Mouse (Mus musculus): ENCODE results near the gene Slc11a2.

Gene Slc11a2

GRCm38 (mm10) chr15:100424396-100425122 lies at the start of gene Slc11a2:
TSS of gene Slc11a2 (minus strand) at chr15:100425072.
- DNase-seq (ENCODE audit: low spot score): no peak

DNA sequence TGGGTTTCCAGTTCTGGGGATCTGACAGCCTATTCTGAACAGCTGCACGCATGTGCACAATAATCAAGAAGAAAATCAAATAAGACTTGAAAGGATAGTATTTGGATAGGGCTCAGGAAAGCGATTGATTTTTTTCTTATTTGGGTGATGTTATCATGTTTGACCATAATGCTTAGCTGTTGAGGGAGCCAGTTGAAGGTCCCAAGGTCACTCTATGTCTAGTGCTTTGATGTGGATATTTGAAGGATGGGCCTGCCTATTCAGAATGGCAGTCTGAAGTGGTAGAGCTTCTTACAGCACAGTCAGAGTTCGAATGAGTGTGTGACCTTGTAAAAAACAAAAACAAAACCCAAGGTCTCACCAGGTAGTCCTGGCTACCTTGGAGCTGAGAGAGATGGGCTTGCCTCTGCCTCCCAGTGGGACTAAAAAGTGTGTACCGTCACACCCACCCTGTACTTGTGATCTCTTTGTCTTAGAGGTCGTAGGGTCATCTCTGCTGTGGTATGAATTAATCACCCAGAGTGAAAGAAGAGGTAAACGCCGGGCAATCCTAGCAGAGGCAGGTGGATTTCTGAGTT lies 49.1 kb upstream of the Slc11a2 start:
- DNase-seq (ENCODE audit: low spot score): no peak

- no peak for DNase-seq (ENCODE audit: low spot score)
Measured at GRCm38 (mm10) chr15:100470037-100470436, 45.2 kb upstream of the Slc11a2 start.

DNA sequence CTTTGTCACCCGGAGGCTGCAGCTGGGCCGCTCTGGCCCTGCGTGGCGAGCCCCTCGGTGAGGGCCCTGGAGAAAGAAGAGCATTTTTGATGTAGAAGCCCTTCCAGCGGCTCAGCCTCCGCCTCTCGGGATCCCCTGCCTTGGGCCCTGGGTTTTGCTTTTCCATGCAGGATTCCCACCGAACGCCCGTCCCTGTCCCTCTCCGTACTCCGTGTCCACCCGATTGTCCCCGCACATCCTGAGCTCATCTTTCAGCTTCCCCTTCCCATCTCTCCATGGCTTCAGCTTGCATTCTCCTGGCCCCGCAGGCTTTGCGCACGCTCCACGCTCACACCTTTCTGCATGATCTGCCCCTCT lies 44.3 kb upstream of the Slc11a2 start:
- no peak for DNase-seq (ENCODE audit: low spot score)

DNA sequence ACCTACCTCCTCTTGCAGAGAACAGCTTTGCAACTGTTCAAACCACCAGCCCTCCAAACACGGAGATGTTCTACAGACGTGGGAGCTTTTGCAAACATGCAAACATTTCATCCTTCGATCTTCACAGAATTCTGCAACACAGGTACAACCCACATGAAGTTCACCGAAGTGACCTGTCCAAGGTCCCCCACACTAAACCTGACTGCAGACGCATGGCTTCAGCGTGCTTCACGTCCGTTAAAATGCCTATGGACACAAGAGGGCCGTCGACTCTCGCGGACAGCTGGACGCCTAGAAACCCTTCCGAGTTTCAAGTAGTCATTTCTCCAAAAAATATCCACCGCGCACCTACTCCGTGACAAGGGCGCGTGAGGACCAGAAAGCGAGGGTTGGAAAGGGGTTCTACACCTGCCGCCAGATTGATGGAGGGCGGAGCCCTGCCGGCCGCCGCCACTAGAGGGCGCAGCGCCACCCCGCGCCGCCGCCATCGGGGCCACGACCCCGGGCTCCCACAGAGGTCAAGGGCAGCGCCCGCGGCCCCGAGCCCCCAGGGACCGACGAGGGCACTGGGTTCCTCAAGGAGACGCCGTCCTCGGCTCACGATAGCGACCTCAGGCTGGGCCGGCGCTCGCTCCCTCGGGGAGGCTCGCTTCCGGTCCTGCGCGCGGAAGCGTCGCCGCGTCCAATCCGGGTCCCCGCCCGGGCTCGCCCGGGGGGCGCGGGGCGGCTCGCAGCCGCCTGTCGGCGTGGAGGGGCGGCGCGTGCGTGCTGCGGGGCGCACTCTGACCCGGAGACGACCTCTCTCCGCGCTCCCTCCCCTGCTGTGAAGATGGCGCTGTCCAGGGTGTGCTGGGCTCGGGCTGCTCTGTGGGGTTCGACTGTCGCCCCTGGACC lies 43.7 kb upstream of the Slc11a2 start, which contains the start of gene Letmd1:
Gene Letmd1 (plus strand): TSS at position 729 of the 894 bp plus-strand sequence.
- DNase-seq (ENCODE audit: low spot score): peak; percentile 65

- DNase-seq (ENCODE audit: low spot score): no peak
Measured at GRCm38 (mm10) chr15:100467738-100468137, 42.9 kb upstream of the Slc11a2 start.

DNA sequence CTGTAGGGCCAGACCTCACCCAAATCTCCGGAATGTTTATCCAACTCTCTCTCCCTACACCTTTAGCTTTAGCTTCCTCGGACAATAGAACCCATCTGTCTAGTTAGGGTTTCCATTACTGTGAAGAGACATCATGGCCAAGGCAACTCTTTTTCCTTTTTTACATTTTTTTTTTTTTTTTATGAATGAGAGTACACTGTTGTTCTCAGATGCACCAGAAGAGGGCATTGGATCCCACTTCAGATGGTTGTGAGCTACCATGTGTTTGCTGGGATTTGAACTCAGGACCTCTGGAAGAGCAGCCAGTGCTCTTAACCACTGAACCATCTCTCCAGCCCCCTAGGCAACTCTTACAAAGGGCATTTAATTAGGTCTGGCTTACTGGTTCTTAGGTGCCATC lies 40.6 kb upstream of the Slc11a2 start:
- no peak for DNase-seq (ENCODE audit: low spot score)

DNA sequence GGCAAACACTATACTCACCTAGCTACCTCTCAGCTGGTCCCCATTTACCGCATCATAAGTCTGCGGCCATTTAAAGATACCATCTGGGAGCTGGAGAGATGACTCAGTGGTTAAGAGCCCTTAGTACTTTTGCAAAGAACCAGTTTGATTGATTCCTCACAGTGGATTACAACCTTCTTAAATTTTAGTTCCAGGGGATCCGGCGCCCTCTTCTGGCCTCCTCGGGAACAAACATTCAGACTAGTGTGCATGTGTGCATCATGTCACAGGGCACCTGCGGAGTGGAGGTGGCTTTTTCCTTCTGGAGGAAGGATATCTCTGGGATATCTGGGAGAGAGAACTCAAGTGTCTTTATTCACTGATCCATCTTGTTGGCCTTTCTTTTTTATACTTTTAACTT lies 38.8 kb upstream of the Slc11a2 start:
- no peak for DNase-seq (ENCODE audit: low spot score)

- DNase-seq (ENCODE audit: low spot score): no peak
Measured at GRCm38 (mm10) chr15:100462086-100462485, 37.2 kb upstream of the Slc11a2 start.

DNA sequence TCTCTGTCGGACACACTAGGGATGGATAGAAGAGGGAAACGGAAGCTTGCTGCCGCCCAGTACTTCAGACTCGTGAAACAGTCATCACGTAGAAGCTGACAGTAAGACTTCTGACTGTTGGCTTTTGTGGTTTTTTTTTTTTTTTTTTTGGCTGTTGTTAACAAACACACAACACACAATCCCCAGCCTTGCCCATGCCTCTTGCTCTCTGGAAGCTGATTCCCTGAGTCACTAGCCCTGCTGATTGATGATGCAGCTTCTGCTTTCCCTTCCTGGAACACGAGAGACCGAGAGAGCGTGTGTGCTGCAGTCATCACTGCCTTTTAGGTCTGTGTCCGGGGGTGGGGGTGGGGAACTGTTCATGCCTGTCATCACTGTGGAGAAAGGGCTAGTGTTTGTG lies 36.8 kb upstream of the Slc11a2 start:
- no peak for DNase-seq (ENCODE audit: low spot score)

- no peak for DNase-seq (ENCODE audit: low spot score)
Measured at GRCm38 (mm10) chr15:100460942-100461341, 36.1 kb upstream of the Slc11a2 start.

GRCm38 (mm10) chr15:100458055-100458454 lies 33.2 kb upstream of the Slc11a2 start:
- no peak for DNase-seq (ENCODE audit: low spot score)

DNA sequence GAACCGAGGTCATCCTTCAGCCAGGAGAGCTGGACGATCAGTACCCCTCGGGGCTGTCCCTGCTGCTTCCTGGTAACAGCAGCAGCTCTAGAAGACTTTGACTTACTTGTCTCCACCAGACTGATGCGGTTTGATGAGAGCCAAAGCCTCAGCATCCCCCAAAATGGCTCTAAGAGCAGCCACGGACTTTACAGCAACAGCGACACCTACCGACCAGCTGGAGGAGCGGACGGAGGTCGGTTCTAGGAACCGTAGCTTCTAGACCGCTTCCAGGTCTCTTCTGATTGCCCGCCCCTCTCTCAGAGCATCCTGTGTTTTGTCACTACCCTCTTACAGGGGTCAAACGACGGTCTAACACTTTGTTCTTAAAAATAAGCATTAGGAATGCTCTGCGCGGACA lies 32.5 kb upstream of the Slc11a2 start:
- DNase-seq (ENCODE audit: low spot score): peak; percentile 42

DNA sequence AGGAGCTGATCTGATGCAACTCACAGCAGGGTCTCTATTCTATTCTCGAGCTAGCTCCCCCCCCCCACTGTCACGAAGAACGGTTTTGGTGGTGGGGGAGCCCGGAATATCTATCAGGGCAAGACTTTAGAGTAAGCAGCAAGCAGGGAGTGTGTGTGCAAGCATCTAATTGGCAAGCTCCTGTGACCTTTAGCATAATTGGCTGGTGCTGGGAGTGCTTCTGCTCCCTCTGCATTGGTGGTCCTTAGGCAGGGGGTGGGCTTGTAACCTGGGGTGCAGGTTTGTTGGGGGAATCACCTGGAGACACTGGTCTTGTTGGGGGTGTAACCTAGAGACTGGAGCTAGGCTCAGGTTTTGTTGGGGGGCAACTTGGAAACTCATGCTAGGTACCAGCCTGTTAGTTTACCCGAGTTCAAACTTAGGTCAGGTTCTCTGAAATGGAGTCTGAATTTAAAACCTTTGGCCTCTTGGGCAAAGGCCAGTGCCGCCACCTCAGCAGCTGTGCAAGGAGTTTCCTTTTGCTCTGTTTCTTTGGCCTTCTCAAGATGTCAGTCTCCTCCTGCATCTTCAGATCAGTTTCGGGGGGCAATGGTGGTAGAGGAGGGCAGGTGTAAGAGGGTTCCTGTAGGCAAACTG lies 31.6 kb upstream of the Slc11a2 start:
- no peak for DNase-seq (ENCODE audit: low spot score)

GRCm38 (mm10) chr15:100452486-100452885 lies 27.6 kb upstream of the Slc11a2 start:
- DNase-seq (ENCODE audit: low spot score): no peak

DNA sequence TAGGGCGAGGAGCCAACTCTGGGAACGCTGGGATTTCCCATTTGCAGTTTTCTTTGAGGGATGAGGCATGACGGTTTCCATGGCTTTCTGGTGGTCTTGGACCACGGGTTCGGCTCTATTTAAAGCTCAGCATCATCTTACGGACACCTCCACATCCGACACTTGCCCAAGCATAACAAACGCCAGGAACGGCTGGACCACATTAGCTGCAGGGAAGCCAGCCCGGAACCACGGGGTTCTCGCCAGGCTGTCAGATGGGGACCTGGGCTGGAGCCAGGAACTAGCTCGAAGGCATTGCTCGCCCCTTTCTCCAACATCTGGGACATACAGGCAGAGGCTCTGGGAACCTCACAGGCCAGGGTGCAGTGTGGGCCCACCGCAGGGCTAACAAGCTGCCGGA lies 26.4 kb upstream of the Slc11a2 start:
- no peak for DNase-seq (ENCODE audit: low spot score)

- DNase-seq (ENCODE audit: low spot score): no peak
Measured at GRCm38 (mm10) chr15:100449495-100449894, 24.6 kb upstream of the Slc11a2 start.

GRCm38 (mm10) chr15:100448572-100448971 lies 23.7 kb upstream of the Slc11a2 start:
- no peak for DNase-seq (ENCODE audit: low spot score)

DNA sequence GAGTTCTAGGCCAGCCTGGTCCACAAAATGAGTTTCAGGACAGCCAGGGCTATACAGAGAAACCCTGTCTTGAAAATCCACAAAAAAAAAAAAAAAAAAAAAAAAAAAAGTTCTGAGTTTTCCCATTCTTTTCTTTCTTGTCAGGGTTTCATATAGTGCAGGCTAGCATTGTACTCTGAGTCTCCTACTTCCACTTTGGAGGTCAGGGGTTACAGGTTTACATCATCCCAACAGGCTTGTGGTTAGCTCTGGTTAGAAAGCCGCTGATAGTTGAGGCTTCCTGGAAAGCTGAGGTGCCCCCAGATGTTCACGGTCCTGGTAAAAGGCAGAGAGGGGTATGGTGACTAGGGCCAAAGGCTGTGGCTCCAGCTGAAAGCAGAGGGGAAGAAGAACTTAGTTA lies 22.0 kb upstream of the Slc11a2 start:
- no peak for DNase-seq (ENCODE audit: low spot score)

DNA sequence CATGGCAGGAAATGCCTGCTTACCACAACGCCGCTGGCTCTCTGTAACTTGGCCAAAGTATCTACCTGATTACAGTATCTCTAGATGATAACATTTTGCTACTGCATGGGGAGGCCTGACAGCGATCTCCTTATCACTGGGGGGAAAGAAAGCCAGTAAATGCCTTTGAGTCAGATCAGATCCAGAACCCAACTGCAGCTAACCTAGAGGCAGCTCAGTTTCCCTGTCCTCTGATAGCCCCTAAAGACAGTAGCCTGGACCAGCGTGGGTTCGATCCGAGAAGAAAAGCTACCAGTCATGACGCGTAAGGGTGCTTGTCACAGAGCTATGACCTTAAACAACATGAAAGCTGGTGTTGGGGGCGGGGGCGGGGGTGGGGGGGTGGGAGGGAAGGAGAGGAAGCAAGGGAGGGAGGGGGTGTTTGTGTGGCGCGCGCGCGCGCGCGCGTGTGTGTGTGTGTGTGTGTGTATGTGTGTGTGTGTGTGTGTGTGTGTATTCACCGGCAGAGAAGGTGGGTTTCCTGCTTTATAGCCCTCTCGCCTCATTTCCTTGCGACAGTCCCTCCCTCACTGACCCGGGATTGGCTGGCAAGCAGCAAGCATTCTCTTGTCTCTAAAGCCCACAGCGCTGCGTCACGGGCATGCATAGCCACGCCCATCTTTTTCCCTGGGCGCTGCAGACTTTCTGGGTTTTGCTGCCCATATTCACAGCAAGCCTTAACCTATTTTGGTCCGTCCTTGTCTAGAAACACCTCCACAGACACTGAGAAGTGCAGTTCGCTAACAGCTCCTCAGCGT lies 18.5 kb upstream of the Slc11a2 start:
- DNase-seq (ENCODE audit: low spot score): no peak

DNA sequence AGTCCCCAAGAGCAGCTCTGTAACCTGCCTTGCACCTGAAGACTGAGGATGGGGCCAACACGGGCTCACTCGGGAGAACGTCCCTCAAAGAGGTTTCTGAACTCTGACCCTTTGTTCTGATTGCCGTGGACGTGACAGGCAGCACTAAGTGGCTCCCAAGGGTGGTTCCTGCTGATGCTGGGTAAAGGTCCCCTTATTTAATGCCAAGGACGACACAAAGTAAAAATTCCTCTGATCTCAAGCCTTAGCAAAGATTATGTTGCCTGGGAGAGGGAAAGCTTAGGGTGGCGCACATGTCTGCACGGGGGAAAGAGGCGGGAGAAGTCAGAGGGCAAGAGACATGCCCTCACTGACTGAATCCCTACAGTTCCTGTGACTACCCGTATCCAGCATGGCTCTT lies 11.6 kb upstream of the Slc11a2 start:
- DNase-seq (ENCODE audit: low spot score): no peak

DNA sequence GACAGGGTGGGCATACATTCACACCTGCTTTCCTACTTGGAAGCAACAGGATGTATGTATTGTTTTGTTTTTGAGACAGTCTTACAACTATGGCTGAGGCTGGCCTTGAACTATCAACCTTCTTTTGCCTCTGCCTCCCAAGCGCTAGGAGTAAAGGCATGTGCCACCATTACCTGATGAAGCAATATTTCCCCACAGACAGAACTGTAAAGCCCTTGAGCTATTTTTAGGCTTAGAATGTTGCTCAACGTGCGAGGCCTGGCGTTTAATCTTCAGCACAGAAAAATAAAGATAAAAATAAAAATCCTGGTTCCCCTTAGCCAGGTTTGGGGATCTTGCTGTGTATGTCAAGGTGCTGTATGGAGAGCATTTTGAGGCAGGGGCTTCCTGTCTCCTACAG lies 11.2 kb upstream of the Slc11a2 start:
- DNase-seq (ENCODE audit: low spot score): no peak

Measured in ovary, postnatal 10 days (tissue).